Mouse (Mus musculus) megakaryocyte, embryonic 14.5 days (primary cell): Measurements from ENCODE around the gene Sgsm3.

Source experiments
- FLI1 ChIP-seq: IDR thresholded peaks from 2 replicates; pipeline ENCODE4 v1.6.1; 2012; ENCODE audit warnings: low read length, inconsistent platforms, mixed read lengths
- GATA1 ChIP-seq: IDR thresholded peaks from 3 replicates; pipeline ENCODE4 v1.6.1; 2012; ENCODE audit warnings: mixed read lengths, low read length, inconsistent platforms, borderline replicate concordance

- TF ChIP-seq GATA1 = no peak
- no peak for TF ChIP-seq FLI1
Measured at GRCm38 (mm10) chr15:81038419-81038818, 60.9 kb downstream of the Sgsm3 start.
